Mouse (Mus musculus) cerebellum, adult 2 months (tissue): ENCODE measurements around the gene Rlf.

Experiments used
- CTCF ChIP-seq: fragments of 200-500 bp; IDR thresholded peaks from 2 replicates; pipeline ENCODE4 v1.5.1; 2011; ENCODE audit warnings: low read depth, mild to moderate bottlenecking, control low read depth, low read length, moderate library complexity, borderline replicate concordance; ENCODE audit not compliant: insufficient read depth
- POLR2A ChIP-seq: fragments of 200-500 bp; IDR thresholded peaks from 2 replicates; pipeline ENCODE4 v1.6.1; 2011; ENCODE audit warnings: low read length, control low read depth, borderline replicate concordance; ENCODE audit not compliant: insufficient read depth

DNA sequence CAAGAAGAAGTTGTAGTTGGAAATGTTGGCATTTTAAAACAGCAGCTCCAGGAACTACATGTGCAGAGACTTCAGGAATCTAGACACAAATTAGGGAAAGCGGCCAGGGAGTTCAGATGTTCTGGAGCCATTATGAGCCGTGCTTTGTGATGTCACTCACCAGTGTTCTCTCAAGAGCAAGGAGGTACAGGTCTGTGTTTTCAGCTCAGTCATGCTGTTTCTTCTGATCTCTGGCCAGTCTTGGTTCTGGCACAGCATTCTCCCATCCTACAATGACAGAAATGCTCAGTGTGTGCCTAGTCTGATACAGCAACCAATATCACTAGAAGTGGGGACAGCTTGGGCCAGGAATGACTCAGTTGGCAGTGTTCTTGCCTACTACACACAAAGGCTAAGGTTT lies 105.8 kb downstream of the Rlf start, which contains the start of gene Tmco2:
- TF ChIP-seq POLR2A (no peak), CTCF (no peak)
